Mouse (Mus musculus): ENCODE measurements around the gene Tanc1. TPM values are rescaled to one million over a fixed set of nuclear protein-coding genes. Genes with fewer than 3 reads are reported as not detected.

The Tanc1 gene
- polyA plus RNA-seq, 1 experiment: 0.01 TPM

DNA sequence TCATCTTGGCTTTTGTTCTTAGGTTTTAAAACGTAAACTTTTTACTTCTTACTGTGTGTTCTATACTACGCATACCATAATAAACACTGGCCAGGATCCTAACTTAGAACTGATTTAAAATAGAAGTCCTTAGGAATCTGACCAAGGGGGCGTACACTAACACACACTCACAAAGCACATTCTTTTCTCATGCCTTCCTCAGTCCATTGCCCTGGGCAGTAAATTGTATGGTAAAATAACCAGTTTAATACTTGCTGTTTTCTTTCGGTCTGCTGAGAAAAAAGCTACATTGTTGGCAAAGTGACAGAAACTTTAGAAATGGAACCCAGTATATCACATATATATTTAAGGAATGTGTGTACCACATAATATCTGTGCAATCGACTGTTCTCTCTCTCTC lies 2.9 kb upstream of the Tanc1 start:
- TF ChIP-seq GATA1 (IDR thresholded peaks at IDR 0.05; ENCODE audit: low read length) (no peak), TAL1 (IDR thresholded peaks at IDR 0.05; ENCODE audit: low read length) (no peak)
- Histone ChIP-seq H3K36me3 (ENCODE audit: control insufficient read depth) (no peaks in the 10 kb centered on the region), H3K27me3 (ENCODE audit: control insufficient read depth) (peaks cover 43% of the 10 kb centered on the region), H3K9me3 (ENCODE audit: control insufficient read depth, low read length) (no peaks in the 10 kb centered on the region; the same call in 1 of the 2 replicates), H3K4me3 (replicated peaks) (no peak overlapping the region), H3K4me1 (ENCODE audit: control insufficient read depth) (no peaks in the 10 kb centered on the region; the same call in 1 of the 2 replicates)

DNA sequence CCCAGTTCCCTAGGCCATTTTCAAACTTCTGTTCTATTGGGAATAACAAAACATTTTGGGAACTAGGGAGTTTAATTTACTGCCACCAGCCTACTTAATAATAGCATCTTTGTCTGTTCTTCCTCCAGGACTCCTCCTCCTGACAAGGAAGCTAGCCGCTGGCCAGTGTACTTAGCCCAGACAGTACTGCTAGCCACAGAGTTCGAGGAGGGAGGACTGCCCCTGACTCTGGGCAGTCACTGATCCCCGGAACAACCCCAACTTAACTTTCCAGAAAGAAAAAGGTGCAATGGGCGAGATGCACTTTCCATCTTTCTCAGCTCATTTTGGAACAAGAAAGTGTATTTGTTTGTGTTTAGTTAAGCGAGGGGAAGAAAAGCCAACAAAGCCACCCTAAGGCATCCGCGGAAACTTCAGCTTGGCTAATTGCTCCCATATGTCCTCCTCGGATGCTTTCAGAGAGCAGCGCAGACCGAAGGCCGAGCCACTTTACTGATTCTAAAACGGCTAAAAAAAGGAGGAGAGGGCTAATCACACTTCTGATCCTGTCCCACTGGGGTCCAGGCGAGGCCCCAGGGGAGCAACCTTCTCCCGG lies 529 bp upstream of the Tanc1 start:
- Histone ChIP-seq H3K4me1 (ENCODE audit: control insufficient read depth) (no peaks in the 10 kb centered on the region; the same call in 1 of the 2 replicates), H3K27me3 (ENCODE audit: control insufficient read depth) (peaks cover 59% of the 10 kb centered on the region), H3K9me3 (ENCODE audit: control insufficient read depth, low read length) (no peaks in the 10 kb centered on the region; the same call in 1 of the 2 replicates), H3K4me3 (replicated peaks) (peak overlapping the region; percentile 59), H3K36me3 (ENCODE audit: control insufficient read depth) (no peaks in the 10 kb centered on the region)
- TF ChIP-seq GATA1 (IDR thresholded peaks at IDR 0.05; ENCODE audit: low read length): no peak
- TF ChIP-seq TAL1 (IDR thresholded peaks at IDR 0.05; ENCODE audit: low read length): no peak

DNA sequence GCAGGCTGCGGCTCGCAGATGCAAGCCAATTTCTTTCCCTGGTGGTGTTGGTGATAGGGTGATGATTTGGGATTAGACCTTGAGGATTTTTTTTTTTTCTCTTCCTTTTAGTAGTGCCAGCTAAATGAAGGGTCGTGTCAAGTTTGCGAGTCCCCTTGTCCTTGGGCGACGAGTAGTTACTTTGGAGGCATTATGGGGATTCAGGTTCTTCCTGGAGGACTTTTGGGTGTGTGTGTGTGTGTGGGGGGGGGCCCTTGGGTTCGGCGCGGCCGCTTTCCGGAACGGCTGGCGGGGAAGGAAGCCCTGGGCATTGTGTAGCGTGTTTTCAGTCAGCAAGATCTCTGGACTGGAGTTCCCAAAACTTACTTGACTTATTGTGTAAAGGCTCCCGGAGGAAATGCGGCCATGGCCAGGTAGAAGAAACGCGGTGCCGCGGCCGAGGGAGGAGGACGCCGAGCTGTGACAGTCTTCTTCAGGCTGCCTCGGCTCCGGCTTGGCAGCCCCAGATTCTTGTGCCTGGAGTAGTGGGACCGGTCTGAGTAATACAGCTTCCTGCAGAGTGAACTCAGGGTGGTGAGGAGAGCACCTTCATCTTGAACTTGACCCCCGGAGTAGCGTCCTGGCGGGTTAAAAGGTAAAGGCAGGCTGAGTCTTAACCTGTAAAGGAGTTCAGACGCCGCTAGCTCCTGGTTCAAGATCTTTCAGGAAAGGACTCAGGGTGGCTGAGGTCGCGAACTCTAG lies 1.1 kb downstream of the Tanc1 start:
- Histone ChIP-seq H3K27me3 (ENCODE audit: control insufficient read depth) (peaks cover 59% of the 10 kb centered on the region), H3K4me3 (replicated peaks) (peak overlapping the region; percentile 59), H3K9me3 (ENCODE audit: control insufficient read depth, low read length) (no peaks in the 10 kb centered on the region; the same call in 1 of the 2 replicates), H3K36me3 (ENCODE audit: control insufficient read depth) (no peaks in the 10 kb centered on the region), H3K4me1 (ENCODE audit: control insufficient read depth) (no peaks in the 10 kb centered on the region; the same call in 1 of the 2 replicates)
- TF ChIP-seq GATA1 (IDR thresholded peaks at IDR 0.05; ENCODE audit: low read length) (no peak), TAL1 (IDR thresholded peaks at IDR 0.05; ENCODE audit: low read length) (no peak)

DNA sequence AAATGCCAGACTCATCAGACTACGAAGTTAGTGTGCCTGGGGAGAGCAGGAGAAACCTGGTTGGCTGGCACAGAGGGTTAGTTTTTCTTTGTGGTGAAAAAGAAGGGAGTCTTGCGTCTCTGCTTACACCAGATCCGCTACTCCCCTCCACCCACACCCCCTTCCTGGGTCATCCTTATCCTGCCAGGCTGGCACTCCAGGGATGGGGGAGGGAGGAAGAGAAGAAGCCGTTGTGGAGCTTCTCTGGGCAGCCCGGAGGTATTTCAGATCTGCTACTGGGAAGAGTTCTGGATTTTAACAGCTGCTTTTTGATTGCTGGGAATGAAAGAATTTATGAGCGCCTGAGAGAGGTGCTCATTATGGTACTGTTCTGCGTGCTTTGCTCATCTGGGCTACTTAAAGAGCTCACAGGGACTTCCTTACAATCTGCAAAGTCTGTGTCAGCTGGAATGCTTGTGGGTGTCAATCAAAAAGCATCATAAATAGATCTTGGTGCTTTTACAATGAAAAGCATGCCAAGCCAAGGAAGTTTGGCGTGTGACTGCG lies 1.7 kb downstream of the Tanc1 start:
- H3K27me3 ChIP-seq (ENCODE audit: control insufficient read depth): peaks cover 59% of the 10 kb centered on the region
- peak overlapping the region; percentile 59 for H3K4me3 ChIP-seq (replicated peaks)
- no peaks in the 10 kb centered on the region for H3K36me3 ChIP-seq (ENCODE audit: control insufficient read depth)
- H3K9me3 ChIP-seq (ENCODE audit: control insufficient read depth, low read length): no peaks in the 10 kb centered on the region; the same call in 1 of the 2 replicates
- H3K4me1 ChIP-seq (ENCODE audit: control insufficient read depth): no peaks in the 10 kb centered on the region; the same call in 1 of the 2 replicates
- no peak for TF ChIP-seq TAL1 (IDR thresholded peaks at IDR 0.05; ENCODE audit: low read length)
- TF ChIP-seq GATA1 (IDR thresholded peaks at IDR 0.05; ENCODE audit: low read length): no peak

- H3K36me3 ChIP-seq (ENCODE audit: control insufficient read depth): no peaks in the 10 kb centered on the region
- H3K4me3 ChIP-seq (replicated peaks): no peak overlapping the region
- no peaks in the 10 kb centered on the region; the same call in 1 of the 2 replicates for H3K4me1 ChIP-seq (ENCODE audit: control insufficient read depth)
- TF ChIP-seq GATA1 (IDR thresholded peaks at IDR 0.05; ENCODE audit: low read length) (no peak), TAL1 (IDR thresholded peaks at IDR 0.05; ENCODE audit: low read length) (no peak)
- H3K27me3 ChIP-seq (ENCODE audit: control insufficient read depth): peaks cover 36% of the 10 kb centered on the region
- no peaks in the 10 kb centered on the region; the same call in 1 of the 2 replicates for H3K9me3 ChIP-seq (ENCODE audit: control insufficient read depth, low read length)
These were observed 5.0 kb downstream of the Tanc1 start for GRCm38 (mm10) chr2:59616890-59617289.

DNA sequence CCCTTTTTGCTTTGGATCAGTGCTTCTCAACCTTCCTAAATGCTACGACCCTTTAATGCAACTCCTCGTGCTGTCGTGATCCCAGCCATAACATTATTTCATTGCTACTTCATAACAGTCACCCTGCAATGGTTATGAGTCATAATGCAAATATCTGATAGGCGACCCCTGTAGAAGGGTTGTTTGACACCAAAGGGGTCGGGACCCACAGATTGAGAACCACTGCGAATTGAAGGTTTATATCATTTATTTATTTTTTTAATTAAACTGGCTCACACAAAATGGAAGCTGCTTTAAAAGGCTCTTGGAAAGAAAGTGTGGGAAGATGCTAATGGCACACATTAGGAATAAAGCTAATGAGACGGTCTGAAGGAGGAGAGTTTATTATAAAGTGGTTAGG lies 7.2 kb downstream of the Tanc1 start:
- no peaks in the 10 kb centered on the region for H3K36me3 ChIP-seq (ENCODE audit: control insufficient read depth)
- H3K4me1 ChIP-seq (ENCODE audit: control insufficient read depth): no peaks in the 10 kb centered on the region
- H3K9me3 ChIP-seq (ENCODE audit: control insufficient read depth, low read length): no peaks in the 10 kb centered on the region
- TF ChIP-seq TAL1 (IDR thresholded peaks at IDR 0.05; ENCODE audit: low read length) (no peak), GATA1 (IDR thresholded peaks at IDR 0.05; ENCODE audit: low read length) (no peak)
- no peak overlapping the region for H3K4me3 ChIP-seq (replicated peaks)
- H3K27me3 ChIP-seq (ENCODE audit: control insufficient read depth): peaks cover 15% of the 10 kb centered on the region

- H3K9me3 ChIP-seq (ENCODE audit: control insufficient read depth, low read length): no peaks in the 10 kb centered on the region
- H3K27me3 ChIP-seq (ENCODE audit: control insufficient read depth): peaks cover 2% of the 10 kb centered on the region
- H3K36me3 ChIP-seq (ENCODE audit: control insufficient read depth): no peaks in the 10 kb centered on the region
- no peak overlapping the region for H3K4me3 ChIP-seq (replicated peaks)
- TF ChIP-seq TAL1 (IDR thresholded peaks at IDR 0.05; ENCODE audit: low read length) (no peak), GATA1 (IDR thresholded peaks at IDR 0.05; ENCODE audit: low read length) (no peak)
- H3K4me1 ChIP-seq (ENCODE audit: control insufficient read depth): no peaks in the 10 kb centered on the region
These were observed 8.8 kb downstream of the Tanc1 start for GRCm38 (mm10) chr2:59620601-59621000.

GRCm38 (mm10) chr2:59622514-59623139 lies 10.8 kb downstream of the Tanc1 start:
- Histone ChIP-seq H3K36me3 (ENCODE audit: control insufficient read depth) (no peaks in the 10 kb centered on the region), H3K4me3 (replicated peaks) (no peak overlapping the region), H3K4me1 (ENCODE audit: control insufficient read depth) (no peaks in the 10 kb centered on the region), H3K27me3 (ENCODE audit: control insufficient read depth) (no peaks in the 10 kb centered on the region), H3K9me3 (ENCODE audit: control insufficient read depth, low read length) (no peaks in the 10 kb centered on the region)
- no peak for TF ChIP-seq GATA1 (IDR thresholded peaks at IDR 0.05; ENCODE audit: low read length)
- no peak for TF ChIP-seq TAL1 (IDR thresholded peaks at IDR 0.05; ENCODE audit: low read length)

GRCm38 (mm10) chr2:59623858-59624257 lies 12.0 kb downstream of the Tanc1 start:
- TF ChIP-seq TAL1 (IDR thresholded peaks at IDR 0.05; ENCODE audit: low read length): no peak
- H3K9me3 ChIP-seq (ENCODE audit: control insufficient read depth, low read length): no peaks in the 10 kb centered on the region
- no peaks in the 10 kb centered on the region for H3K27me3 ChIP-seq (ENCODE audit: control insufficient read depth)
- H3K4me1 ChIP-seq (ENCODE audit: control insufficient read depth): no peaks in the 10 kb centered on the region
- no peaks in the 10 kb centered on the region for H3K36me3 ChIP-seq (ENCODE audit: control insufficient read depth)
- H3K4me3 ChIP-seq (replicated peaks): no peak overlapping the region
